Mouse (Mus musculus) C2C12 (cell line): ENCODE data around the gene Mapt. TPM values are rescaled to one million over a fixed set of nuclear protein-coding genes. Genes with fewer than 3 reads are reported as not detected.

Experiments used
- H3K27me3 ChIP-seq: one replicate; pipeline ENCODE4 v1.6.1; 2011; ENCODE audit not compliant: control insufficient read depth, insufficient read depth, insufficient read length
- H3K36me3 ChIP-seq: one replicate; pipeline ENCODE4 v1.6.1; 2011; ENCODE audit not compliant: control insufficient read depth, insufficient read depth
- H3K4me3 ChIP-seq: one replicate; pipeline ENCODE4 v1.5.1; 2011; ENCODE audit warnings: mild to moderate bottlenecking, control low read depth; ENCODE audit not compliant: poor library complexity, insufficient read depth, severe bottlenecking
- H3K79me2 ChIP-seq: one replicate; pipeline ENCODE4 v1.6.1; 2011; ENCODE audit not compliant: control insufficient read depth, insufficient read depth
- H3K79me3 ChIP-seq: one replicate; pipeline ENCODE4 v1.6.1; 2011; ENCODE audit warnings: low read depth, control low read depth
- H3ac ChIP-seq: one replicate; pipeline ENCODE3; 2011; ENCODE audit warnings: low read depth; ENCODE audit not compliant: control insufficient read depth, insufficient read length
- CEBPB ChIP-seq: IDR thresholded peaks from one replicate; pipeline ENCODE4 v1.6.1; 2011; ENCODE audit warnings: low read depth, mild to moderate bottlenecking, control low read depth, moderate library complexity
- CTCF ChIP-seq: IDR thresholded peaks from one replicate; pipeline ENCODE4 v1.5.1; 2011; ENCODE audit not compliant: control insufficient read depth, insufficient read depth, insufficient read length
- FOSL1 ChIP-seq: IDR thresholded peaks from one replicate; pipeline ENCODE4 v1.8.0; 2011; ENCODE audit warnings: mild to moderate bottlenecking, low read length; ENCODE audit not compliant: poor library complexity, insufficient read depth, severe bottlenecking
- MAX ChIP-seq: IDR thresholded peaks from one replicate; pipeline ENCODE4 v1.6.1; 2011; ENCODE audit warnings: mild to moderate bottlenecking, control low read depth
- MYOD1 ChIP-seq: IDR thresholded peaks from one replicate; pipeline ENCODE4 v1.6.1; 2011; ENCODE audit warnings: low read depth; ENCODE audit not compliant: control insufficient read depth, insufficient read length
- MYOG ChIP-seq: IDR thresholded peaks from one replicate; pipeline ENCODE4 v1.6.1; 2011; ENCODE audit not compliant: control insufficient read depth, insufficient read length; ENCODE audit errors: extremely low read depth
- USF1 ChIP-seq: IDR thresholded peaks from one replicate; pipeline ENCODE4 v1.6.1; 2011; ENCODE audit warnings: low read depth, mild to moderate bottlenecking, control low read depth, moderate library complexity
- long read RNA-seq, 2 experiments: library from polyadenylated mRNA; unstranded; transcript quantifications; one replicate each; pipeline ENCODE4 v2.0.0; 2019 to 2020
- polyA plus RNA-seq: library from polyadenylated mRNA; unstranded; fragments of >200 nt; fragmentation: generic; extraction: Trizol; gene quantifications from one replicate; pipeline ENCODE4 v1.2.1, GENCODE M21; 2012; ENCODE audit warnings: missing spikeins

Gene Mapt
- 2.6 TPM for polyA plus RNA-seq
- long read RNA-seq, experiment 1, result 0 reads
- long read RNA-seq, experiment 2, result 0 reads

DNA sequence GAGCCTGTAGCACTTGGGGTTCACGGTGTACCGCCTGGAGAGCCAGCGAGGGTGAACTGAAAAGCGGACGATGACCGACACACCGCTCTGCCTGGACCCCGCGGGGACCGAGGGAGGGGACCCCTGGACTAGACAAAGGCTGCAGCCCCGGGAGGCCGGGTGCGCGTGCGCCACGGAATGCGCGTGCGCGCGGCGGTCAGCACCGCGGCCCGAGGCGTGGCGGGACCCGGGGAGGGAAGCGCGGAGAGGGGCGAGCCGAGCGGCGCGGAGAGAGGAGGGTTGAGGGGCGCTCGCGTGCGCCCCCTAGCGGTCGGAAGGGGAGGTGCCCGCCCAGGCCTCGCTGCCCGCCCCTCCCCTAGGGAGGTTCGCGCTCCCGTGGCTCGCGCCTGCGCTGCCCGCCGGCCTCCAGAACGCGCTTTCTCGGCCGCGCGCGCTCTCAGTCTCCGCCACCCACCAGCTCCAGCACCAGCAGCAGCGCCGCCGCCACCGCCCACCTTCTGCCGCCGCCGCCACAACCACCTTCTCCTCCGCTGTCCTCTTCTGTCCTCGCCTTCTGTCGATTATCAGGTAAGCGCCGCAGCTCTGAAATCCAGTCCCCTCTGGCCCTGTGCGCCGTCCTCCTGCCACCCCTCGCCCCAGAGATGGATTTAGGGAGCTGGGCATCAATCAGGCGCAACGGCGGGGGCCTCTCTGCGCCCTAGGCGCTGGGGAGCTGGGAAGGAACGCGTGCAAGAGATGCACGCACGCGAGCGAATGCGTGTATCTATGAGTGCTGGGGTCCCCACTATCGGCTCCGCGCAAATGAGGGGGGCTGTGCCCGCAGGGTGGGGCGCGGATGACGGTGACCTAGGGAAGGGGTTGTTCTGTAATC, at the start of gene Mapt:
TSS of gene Mapt (plus strand) at position 350 of the 871 bp plus-strand sequence.
- H3K4me3 ChIP-seq, result peak within 1 kb of the TSS; percentile 46
- no peaks in the 10 kb centered on the region for H3K79me3 ChIP-seq
- no peaks in the 10 kb centered on the region for H3K27me3 ChIP-seq
- no peaks in the 10 kb centered on the region for H3K79me2 ChIP-seq
- TF ChIP-seq CTCF, result peak; percentile 99
- TF ChIP-seq CEBPB, result no peak
- no peaks in the 10 kb centered on the region for H3K36me3 ChIP-seq
- peak within 1 kb of the TSS; percentile 72 for H3ac ChIP-seq

DNA sequence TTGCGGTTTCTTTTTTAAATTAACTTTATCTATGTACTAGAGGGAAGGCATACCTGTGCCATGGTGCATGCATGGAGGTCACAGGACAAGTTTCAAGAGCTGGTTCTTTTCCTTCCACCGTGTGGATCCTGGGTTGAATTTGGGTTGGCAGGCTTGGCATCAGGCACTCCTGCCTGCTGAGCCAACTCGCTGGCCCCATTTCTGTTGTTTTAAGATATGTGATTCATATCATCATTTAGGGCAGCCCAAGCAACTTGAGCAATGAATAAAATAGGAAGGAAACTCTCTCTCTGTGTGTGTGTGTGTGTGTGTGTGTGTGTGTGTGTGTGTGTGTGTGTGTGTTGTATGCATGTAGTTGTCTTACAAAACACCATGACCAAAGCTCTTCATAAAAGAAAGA, 49.0 kb upstream of the Mapt start:
- Histone ChIP-seq H3K27me3 (peaks cover under 1% of the 10 kb centered on the region), H3K36me3 (no peaks in the 10 kb centered on the region), H3K79me3 (no peaks in the 10 kb centered on the region), H3ac (no peak overlapping the region), H3K4me3 (no peak overlapping the region), H3K79me2 (no peaks in the 10 kb centered on the region)
- TF ChIP-seq MYOD1 (no peak), CEBPB (no peak), USF1 (no peak), MAX (no peak), FOSL1 (no peak), CTCF (no peak), MYOG (no peak)

DNA sequence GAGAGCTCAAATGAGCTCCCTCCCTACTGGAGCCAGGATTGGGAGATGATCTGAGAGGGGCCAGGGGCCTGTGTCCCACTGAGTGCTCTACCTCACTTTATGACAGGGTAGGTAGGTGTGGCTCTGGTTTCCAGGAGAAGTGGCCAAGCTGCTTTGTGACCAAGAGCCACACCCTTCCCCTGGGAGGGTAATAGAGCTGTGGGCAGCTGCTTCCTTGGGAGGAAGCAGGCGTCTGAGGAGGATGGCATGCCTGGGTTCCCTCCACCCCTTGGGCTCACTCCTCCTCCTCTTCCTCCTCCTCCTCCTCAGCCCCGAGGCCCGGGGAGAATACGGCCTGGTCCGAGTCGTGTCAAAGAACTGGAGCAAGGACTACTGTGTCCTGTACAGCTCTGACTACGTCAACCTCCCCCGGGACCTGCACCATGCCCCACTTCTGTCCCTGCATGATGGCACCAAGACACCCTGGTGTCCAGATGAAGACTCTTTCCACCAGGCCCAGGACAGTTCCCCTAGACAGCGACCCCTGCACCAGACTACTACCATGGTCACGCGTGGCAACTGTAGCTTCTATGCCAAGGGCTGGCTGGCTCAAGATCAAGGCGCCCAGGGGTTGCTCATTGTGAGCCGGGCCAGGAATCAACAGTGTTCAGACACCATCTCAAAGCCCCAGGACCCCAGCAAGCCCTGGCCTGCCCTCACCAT, 44.9 kb upstream of the Mapt start, which contains the start of gene Sppl2c:
TSS of gene Sppl2c (plus strand) at position 193 of the 702 bp plus-strand sequence.
- Histone ChIP-seq H3K79me3 (no peaks in the 10 kb centered on the region), H3K36me3 (no peaks in the 10 kb centered on the region), H3ac (no peak within 1 kb of the TSS), H3K79me2 (no peaks in the 10 kb centered on the region), H3K4me3 (no peak within 1 kb of the TSS), H3K27me3 (peaks cover 4% of the 10 kb centered on the region)
- TF ChIP-seq FOSL1 (no peak), MYOG (no peak), USF1 (no peak), MYOD1 (no peak), CEBPB (no peak), CTCF (no peak), MAX (no peak)

GRCm38 (mm10) chr11:104186837-104187150, 44.4 kb upstream of the Mapt start:
- H3ac ChIP-seq, result no peak overlapping the region
- no peaks in the 10 kb centered on the region for H3K79me3 ChIP-seq
- H3K36me3 ChIP-seq, result no peaks in the 10 kb centered on the region
- H3K4me3 ChIP-seq, result no peak overlapping the region
- H3K79me2 ChIP-seq, result no peaks in the 10 kb centered on the region
- TF ChIP-seq FOSL1 (no peak), USF1 (no peak), MAX (no peak), MYOG (no peak), CTCF (no peak), CEBPB (no peak)
- H3K27me3 ChIP-seq, result peaks cover 4% of the 10 kb centered on the region

- TF ChIP-seq MYOG, result no peak
- no peak overlapping the region for H3ac ChIP-seq
- H3K4me3 ChIP-seq, result no peak overlapping the region
- H3K27me3 ChIP-seq, result peaks cover 4% of the 10 kb centered on the region
- H3K79me3 ChIP-seq, result no peaks in the 10 kb centered on the region
- H3K79me2 ChIP-seq, result no peaks in the 10 kb centered on the region
- no peaks in the 10 kb centered on the region for H3K36me3 ChIP-seq
Measured at GRCm38 (mm10) chr11:104187766-104188165, 43.4 kb upstream of the Mapt start.

- Histone ChIP-seq H3K36me3 (no peaks in the 10 kb centered on the region), H3K79me3 (no peaks in the 10 kb centered on the region), H3ac (no peak overlapping the region), H3K4me3 (no peak overlapping the region), H3K27me3 (peaks cover 4% of the 10 kb centered on the region), H3K79me2 (no peaks in the 10 kb centered on the region)
- TF ChIP-seq CEBPB, result no peak
Measured at GRCm38 (mm10) chr11:104190008-104190407, 41.2 kb upstream of the Mapt start.
